In genomic region chr13:98206546-98206870, GRCm38 (mm10) we compare ENCODE assay signal across 8 mouse cellular contexts. TPM values are rescaled to one million over a fixed set of nuclear protein-coding genes. Genes with fewer than 3 reads are reported as not detected.
DNase-seq lines count a peak whose midpoint lies in the region; ATAC-seq and TF ChIP-seq lines count a peak whose summit lies in the region.

No protein-coding gene starts in this region.

- 2% methylated on average over 13 of the region's 13 CpGs for WGBS in lung, adult 2 months
- WGBS in limb, embryonic 11.5 days: 3% methylated on average over 13 of the region's 13 CpGs
- 10% methylated on average over 13 of the region's 13 CpGs for WGBS in olfactory bulb, adult 2 months

- no peaks in the 10 kb centered on the region for H3K9me3 ChIP-seq in limb, embryonic 11.5 days (ENCODE audit: control insufficient read depth, low read length)

- no peak for TF ChIP-seq POLR2A in lung, adult 2 months (IDR thresholded peaks at IDR 0.05; ENCODE audit: borderline replicate concordance, extremely low read depth, low read depth, low read length)
- no peak for TF ChIP-seq POLR2A in olfactory bulb, adult 2 months (IDR thresholded peaks at IDR 0.05; ENCODE audit: insufficient read depth, low read depth, low read length)

- peaks cover 3% of the 10 kb centered on the region; the same call in 1 of the 2 replicates for H3K27me3 ChIP-seq in limb, embryonic 11.5 days (ENCODE audit: control insufficient read depth, insufficient read depth, low read length)

- 0 out of 2 replicates have a peak, but pooled peaks have one; percentile 46 for ATAC-seq in erythroblast, adult 5-6 weeks (replicated peaks; ENCODE audit: low FRiP score, poor library complexity, severe bottlenecking)
- ATAC-seq in limb, embryonic 11.5 days (ENCODE audit: insufficient number of reproducible peaks, low FRiP score, low TSS enrichment, low read depth): no peak

- peak overlapping the region; percentile 48 for H3K4me3 ChIP-seq in lung, adult 2 months (replicated peaks; ENCODE audit: extremely low read depth, low read depth, low read length)
- peak overlapping the region; percentile 48 for H3K4me3 ChIP-seq in limb, embryonic 11.5 days (ENCODE audit: low read depth, low read length)
- H3K4me3 ChIP-seq in olfactory bulb, adult 2 months (ENCODE audit: insufficient read depth, low read depth, low read length): peak overlapping the region; percentile 45

- no peak for TF ChIP-seq CTCF in lung, adult 2 months (IDR thresholded peaks at IDR 0.05; ENCODE audit: insufficient read depth, low read length)
- TF ChIP-seq CTCF in olfactory bulb, adult 2 months (IDR thresholded peaks at IDR 0.05; ENCODE audit: insufficient read depth, low read depth, low read length): no peak

- H3K9ac ChIP-seq in limb, embryonic 11.5 days (ENCODE audit: low read length): peak overlapping the region; percentile 55

- no peaks in the 10 kb centered on the region for H3K4me1 ChIP-seq in lung, adult 2 months (ENCODE audit: control insufficient read depth, insufficient read depth, low read length)
- peaks cover 3% of the 10 kb centered on the region; the same call in 1 of the 2 replicates for H3K4me1 ChIP-seq in limb, embryonic 11.5 days (ENCODE audit: control insufficient read depth, insufficient read depth, low read length)
- H3K4me1 ChIP-seq in olfactory bulb, adult 2 months (ENCODE audit: control insufficient read depth, insufficient read depth, low read length): peaks cover 9% of the 10 kb centered on the region

- H3K27ac ChIP-seq in limb, embryonic 11.5 days (replicated peaks; ENCODE audit: low read depth, low read length): peak overlapping the region; percentile 61; the same call in 1 of the 2 replicates
- H3K27ac ChIP-seq in olfactory bulb, adult 2 months (ENCODE audit: insufficient read depth, low read depth, low read length): no peak overlapping the region

- no peak for DNase-seq in lung, adult 2 months
- no peak for DNase-seq in lung, postnatal 14 days
- no peak for DNase-seq in limb, embryonic 11.5 days (ENCODE audit: low spot score)
- DNase-seq in cerebellum, adult 18-20 months: no peak
- no peak for DNase-seq in frontal cortex, postnatal 14 days (ENCODE audit: low spot score in 2 of 2)
- DNase-seq in MN1 (ENCODE audit: low spot score): no peak

- no peaks in the 10 kb centered on the region for H3K36me3 ChIP-seq in limb, embryonic 11.5 days (ENCODE audit: control insufficient read depth, insufficient read depth, low read length)

- H3K4me2 ChIP-seq in limb, embryonic 11.5 days (ENCODE audit: low read depth, severe bottlenecking): peak overlapping the region; percentile 75

RNA-seq across cellular contexts. Expression of gene Arhgef28, which starts 0.3 kb away (rescaled TPM):
- polyA plus RNA-seq in lung, adult 2 months (2012; rRNA removed): 14.6 and 16.0 TPM in 2 replicates
- total RNA-seq in erythroblast, adult 5-6 weeks (2015; ENCODE audit: low replicate concordance): not detected in 2 replicates
- 0.51 and 1.3 TPM in 2 replicates for total RNA-seq in erythroblast, adult 5-6 weeks (2017; ENCODE audit: low replicate concordance)
- polyA plus RNA-seq in limb, embryonic 11.5 days (2014; fragmentation: Nextera tagmentation; extraction: Ambion mirVana): 16.3 and 17.0 TPM in 2 replicates
- not detected in 2 replicates for polyA plus RNA-seq in olfactory bulb, adult 2 months (2012; ENCODE audit: insufficient read depth, insufficient read length, low replicate concordance, missing spikeins)

RNA-seq across cellular contexts. Expression of gene Utp15, which starts 56.3 kb away (rescaled TPM):
- polyA plus RNA-seq in lung, adult 2 months (2012; rRNA removed): 4.2 and 6.8 TPM in 2 replicates
- total RNA-seq in erythroblast, adult 5-6 weeks (2015; ENCODE audit: low replicate concordance): 2.3 and 8.6 TPM in 2 replicates
- 7.9 and 9.6 TPM in 2 replicates for total RNA-seq in erythroblast, adult 5-6 weeks (2017; ENCODE audit: low replicate concordance)
- 45.4 and 49.7 TPM in 2 replicates for polyA plus RNA-seq in limb, embryonic 11.5 days (2014; fragmentation: Nextera tagmentation; extraction: Ambion mirVana)
- polyA plus RNA-seq in olfactory bulb, adult 2 months (2012; ENCODE audit: insufficient read depth, insufficient read length, low replicate concordance, missing spikeins): not detected in 2 replicates

RNA-seq across cellular contexts. Expression of gene Ankra2, which starts 56.4 kb away (rescaled TPM):
- 10.9 and 11.8 TPM in 2 replicates for polyA plus RNA-seq in lung, adult 2 months (2012; rRNA removed)
- 4.6 and 13.8 TPM in 2 replicates for total RNA-seq in erythroblast, adult 5-6 weeks (2015; ENCODE audit: low replicate concordance)
- 7.1 and 7.9 TPM in 2 replicates for total RNA-seq in erythroblast, adult 5-6 weeks (2017; ENCODE audit: low replicate concordance)
- 17.3 and 18.4 TPM in 2 replicates for polyA plus RNA-seq in limb, embryonic 11.5 days (2014; fragmentation: Nextera tagmentation; extraction: Ambion mirVana)
- not detected in 2 replicates for polyA plus RNA-seq in olfactory bulb, adult 2 months (2012; ENCODE audit: insufficient read depth, insufficient read length, low replicate concordance, missing spikeins)

Comparison
In these comparisons a context has a peak if more than half of its experiments do, and no peak if none do; other contexts are left out.
1. RNA of gene Ankra2, which starts 56.4 kb away (polyA plus RNA-seq): 17.3 to 18.4 TPM in limb, embryonic 11.5 days and 10.9 to 11.8 TPM in lung, adult 2 months; not detected in olfactory bulb, adult 2 months; every median in the first group is over 10 times any median in the second.
2. Peak in every context shown above with its lines, with median percentiles within 50 percentile points of each other: H3K4me3 ChIP-seq.